ENCODE assay signal across 8 mouse cellular contexts in genomic region chr14:25127544-25128159, GRCm38 (mm10).
A peak's percentile ranks its signal among the peaks of the same experiment; 100 is the strongest.
DNase-seq lines count a peak whose midpoint lies in the region; ATAC-seq and TF ChIP-seq lines count a peak whose summit lies in the region.

No protein-coding gene starts in this region.

- peak overlapping the region; percentile 39 for H3K4me2 ChIP-seq in hindbrain, postnatal 0 days (ENCODE audit: low read depth, low read length)
- no peak overlapping the region for H3K4me2 ChIP-seq in limb, embryonic 15.5 days

- 8% methylated on average over 14 of the region's 14 CpGs for WGBS in hindbrain, postnatal 0 days
- 34% methylated on average over 14 of the region's 14 CpGs for WGBS in limb, embryonic 15.5 days

- no peaks in the 10 kb centered on the region for H3K36me3 ChIP-seq in hindbrain, postnatal 0 days (ENCODE audit: insufficient read depth, low read length)
- no peaks in the 10 kb centered on the region for H3K36me3 ChIP-seq in limb, embryonic 15.5 days

- H3K9ac ChIP-seq in hindbrain, postnatal 0 days (replicated peaks; ENCODE audit: low read length): peak overlapping the region; percentile 37; the same call in 1 of the 2 replicates
- H3K9ac ChIP-seq in limb, embryonic 15.5 days: no peak overlapping the region

- 0 out of 2 replicates have a peak, but pooled peaks have one; percentile 10 for TF ChIP-seq CTCF in hindbrain, postnatal 0 days (IDR thresholded peaks at IDR 0.05; ENCODE audit: low read depth)

- H3K27ac ChIP-seq in hindbrain, postnatal 0 days: peak overlapping the region; percentile 81
- peak overlapping the region; percentile 67 for H3K27ac ChIP-seq in limb, embryonic 15.5 days

- DNase-seq in right cerebral cortex, adult 18-20 months: peak; percentile 45
- DNase-seq in right cerebral cortex, postnatal 14 days: no peak
- DNase-seq in hindbrain, postnatal 0 days (ENCODE audit: low spot score): peak; percentile 69
- DNase-seq in telencephalon, adult 2 months (ENCODE audit: low read depth, low spot score): peak; percentile 48
- no peak for DNase-seq in adrenal gland, adult 8-10 months
- DNase-seq in gastrocnemius, postnatal 10 days: no peak
- no peak for DNase-seq in gastrocnemius, postnatal 4 days (ENCODE audit: low spot score in 2 of 2)

- no peaks in the 10 kb centered on the region for H3K27me3 ChIP-seq in hindbrain, postnatal 0 days (ENCODE audit: insufficient read depth, low read length)
- no peaks in the 10 kb centered on the region for H3K27me3 ChIP-seq in limb, embryonic 15.5 days

- peaks cover 24% of the 10 kb centered on the region for H3K4me1 ChIP-seq in hindbrain, postnatal 0 days (ENCODE audit: insufficient read depth, low read length)
- peaks cover 44% of the 10 kb centered on the region for H3K4me1 ChIP-seq in limb, embryonic 15.5 days

- H3K9me3 ChIP-seq in hindbrain, postnatal 0 days (ENCODE audit: low read length): no peaks in the 10 kb centered on the region
- no peaks in the 10 kb centered on the region for H3K9me3 ChIP-seq in limb, embryonic 15.5 days

- peak; percentile 81 for ATAC-seq in hindbrain, postnatal 0 days
- ATAC-seq in limb, embryonic 15.5 days (ENCODE audit: insufficient number of reproducible peaks, low FRiP score, low TSS enrichment, low read depth): no peak

- H3K4me3 ChIP-seq in hindbrain, postnatal 0 days (ENCODE audit: low read length): no peak overlapping the region
- H3K4me3 ChIP-seq in limb, embryonic 15.5 days: no peak overlapping the region

Comparison
In these comparisons a context has a peak if more than half of its experiments do, and no peak if none do; other contexts are left out.
1. DNase-seq: peak in right cerebral cortex, adult 18-20 months (single experiment), hindbrain, postnatal 0 days (single experiment) and telencephalon, adult 2 months (single experiment); none in right cerebral cortex, postnatal 14 days (single experiment), adrenal gland, adult 8-10 months (single experiment), gastrocnemius, postnatal 10 days (single experiment) and gastrocnemius, postnatal 4 days (0 of 2).